Mouse (Mus musculus) CD4-positive helper T cell, adult 2 months (primary cell): ENCODE measurements around the gene Gm49405.
"Not testable (repeated sequence)": the region's sequence is repeated elsewhere in the genome, so short reads cannot be mapped to it uniquely, and the experiment has no call there.

Source experiments
- DNase-seq: peaks from one replicate; pipeline ENCODE4 v3.0.0-alpha.2; 2012; ENCODE audit warnings: low read depth, missing footprints, low spot score

The Gm49405 gene

DNA sequence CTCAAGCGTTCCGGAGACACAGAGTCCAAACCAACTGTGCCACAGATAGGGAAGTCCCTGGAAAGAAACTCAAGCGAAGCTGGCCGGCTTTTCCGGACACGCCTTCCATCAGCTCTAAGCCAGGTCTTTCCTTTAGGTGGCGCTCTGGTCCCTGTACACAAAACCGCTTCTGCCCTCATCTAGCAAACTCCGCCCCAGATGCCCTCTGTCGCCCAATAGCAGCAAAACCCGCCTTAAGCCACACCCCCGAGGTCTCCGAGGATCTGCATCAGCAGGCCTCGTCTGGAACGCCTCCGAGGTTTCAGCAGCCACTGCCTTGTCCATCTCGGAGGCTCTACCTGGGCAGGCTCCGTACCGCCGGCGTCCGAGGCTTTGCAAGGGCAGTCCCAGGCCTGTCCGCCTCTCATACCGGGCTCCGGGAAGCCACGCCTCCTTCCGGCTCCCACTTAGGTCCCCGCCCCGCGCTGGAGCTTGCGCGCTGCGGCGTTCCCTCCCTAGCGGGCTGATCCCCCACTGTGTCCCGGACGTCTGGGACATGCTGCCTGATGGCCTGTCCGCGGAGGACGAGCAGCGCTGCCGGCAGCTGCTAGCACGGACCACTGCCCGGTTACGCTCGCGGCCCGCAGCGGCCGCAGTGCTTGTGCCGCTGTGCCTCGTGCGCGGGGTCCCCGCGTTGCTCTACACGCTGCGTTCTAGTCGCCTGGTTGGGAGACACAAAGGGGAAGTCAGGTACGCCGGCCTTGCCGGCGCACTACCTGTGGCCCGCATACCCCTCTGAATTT, at the start of gene Gm49405, which contains the start of gene Nudt8:
Gene Gm49405, plus strand, starts transcription at position 508 of the 782 bp plus-strand sequence.
Gene Nudt8, plus strand, starts transcription at position 462 of the 782 bp plus-strand sequence.
- peak; percentile 96 for DNase-seq

DNA sequence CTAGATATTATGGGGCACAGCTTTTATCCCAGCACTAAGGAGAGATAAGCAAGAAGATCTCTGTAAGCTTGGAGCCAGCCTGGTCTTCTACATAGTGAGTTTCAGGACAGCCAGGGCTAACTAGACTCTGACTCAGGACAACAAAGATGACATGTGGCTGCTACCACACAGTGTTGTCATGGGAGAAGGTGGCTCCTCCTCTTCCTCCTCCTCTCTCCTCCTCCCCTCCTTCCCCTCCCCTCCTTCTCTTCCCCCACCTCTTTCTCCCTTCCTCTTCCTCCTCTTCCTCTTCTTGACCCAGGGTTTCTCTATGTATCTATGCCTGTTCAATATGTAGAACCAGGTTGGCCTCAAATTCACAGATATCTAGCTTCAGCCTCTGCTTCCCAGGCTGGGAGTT, 49.0 kb upstream of the Gm49405 start:
- no peak for DNase-seq

DNA sequence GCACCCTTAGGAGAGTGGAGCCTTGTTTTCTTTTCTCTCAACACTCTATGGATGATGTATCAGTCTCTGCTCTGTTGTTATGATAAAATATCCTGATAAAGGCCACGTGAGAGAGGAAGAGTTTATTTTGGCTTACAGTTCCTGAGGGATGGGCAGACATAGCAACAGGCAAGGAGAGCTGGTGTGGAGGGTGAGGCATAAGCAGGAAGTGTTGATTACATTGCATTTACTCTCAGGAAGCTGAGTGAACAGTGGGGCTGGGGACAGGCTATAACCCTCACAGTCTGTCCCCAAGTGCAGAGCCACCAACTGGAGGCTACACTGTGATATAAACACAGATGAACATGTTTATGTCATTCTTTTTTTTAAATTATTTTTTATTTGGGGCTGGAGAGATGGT, 48.3 kb upstream of the Gm49405 start:
- DNase-seq, result no peak

DNA sequence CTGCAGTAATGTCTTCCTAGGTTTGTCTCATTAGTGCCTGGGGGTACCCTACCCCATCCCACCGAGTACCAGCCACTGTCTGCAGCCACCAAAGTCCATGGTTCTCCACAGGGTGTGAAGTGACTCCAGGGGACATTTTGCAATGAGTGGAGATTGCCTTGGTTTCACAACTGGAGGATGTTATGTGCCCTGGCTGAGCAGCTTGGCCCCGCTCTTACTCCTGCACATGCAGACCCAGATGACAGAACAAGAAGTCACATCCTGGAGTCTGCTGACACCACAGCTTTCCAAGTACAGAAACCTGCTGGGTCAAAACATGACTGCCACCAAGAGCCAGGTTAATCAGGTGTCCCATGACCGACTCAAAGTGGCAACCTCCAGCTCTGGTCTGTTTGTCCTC, 45.4 kb upstream of the Gm49405 start:
- DNase-seq, result no peak

DNA sequence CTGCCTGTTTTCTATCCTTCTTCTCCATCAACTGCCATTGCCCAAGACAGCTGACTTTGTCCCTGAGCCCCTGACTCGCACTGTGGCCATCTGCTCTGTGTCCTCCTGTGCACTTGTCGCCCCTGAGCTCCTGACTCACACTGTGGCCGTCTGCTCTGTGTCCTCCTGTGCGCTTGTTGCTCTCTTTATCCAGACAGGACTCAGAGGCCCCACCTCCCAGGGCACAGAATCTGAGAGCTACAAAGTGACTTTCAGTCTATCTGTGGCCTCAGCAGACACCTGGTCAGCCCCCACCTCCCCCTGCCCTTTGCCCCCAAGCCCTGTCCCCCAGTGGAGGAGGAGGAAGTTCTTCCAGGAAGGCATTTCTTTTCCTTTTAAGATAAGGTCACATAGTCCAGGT, 44.6 kb upstream of the Gm49405 start:
- DNase-seq, result no peak

DNA sequence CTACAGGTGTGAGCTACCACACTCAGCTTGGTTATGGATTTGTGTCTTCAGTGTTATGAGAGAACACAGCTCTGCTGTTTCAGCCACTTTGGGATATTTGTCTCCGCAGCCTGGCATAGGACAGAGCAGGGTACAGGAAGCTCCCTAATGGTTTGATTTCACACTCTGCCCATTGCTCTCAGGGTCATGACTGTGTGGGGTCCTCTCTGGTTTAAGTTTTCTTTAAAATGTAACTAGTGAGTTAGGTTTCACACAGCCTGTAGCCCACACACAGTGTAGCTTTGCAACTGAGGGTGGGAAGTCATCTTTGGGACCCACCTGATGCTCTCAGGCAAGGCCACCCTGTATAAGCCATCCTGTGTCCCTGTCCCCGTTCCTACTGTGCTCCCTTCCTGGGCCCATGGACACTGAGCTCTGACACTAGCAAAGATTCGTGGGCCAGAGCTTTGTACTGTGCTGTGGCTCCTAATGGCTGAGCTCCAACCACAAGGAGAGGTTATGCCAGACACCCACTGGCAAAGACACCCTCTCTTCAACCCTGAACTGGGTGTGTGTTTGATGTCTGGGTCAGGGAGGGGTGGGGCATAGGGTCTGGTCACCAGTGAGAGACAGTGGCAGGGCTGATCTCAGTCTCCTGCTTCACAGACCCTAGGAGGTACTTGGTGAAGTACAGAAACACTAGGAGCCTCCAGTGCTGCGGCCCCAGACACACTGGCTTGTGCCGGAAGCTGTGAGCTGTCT, 43.0 kb upstream of the Gm49405 start:
- DNase-seq, result not testable (repeated sequence)

DNA sequence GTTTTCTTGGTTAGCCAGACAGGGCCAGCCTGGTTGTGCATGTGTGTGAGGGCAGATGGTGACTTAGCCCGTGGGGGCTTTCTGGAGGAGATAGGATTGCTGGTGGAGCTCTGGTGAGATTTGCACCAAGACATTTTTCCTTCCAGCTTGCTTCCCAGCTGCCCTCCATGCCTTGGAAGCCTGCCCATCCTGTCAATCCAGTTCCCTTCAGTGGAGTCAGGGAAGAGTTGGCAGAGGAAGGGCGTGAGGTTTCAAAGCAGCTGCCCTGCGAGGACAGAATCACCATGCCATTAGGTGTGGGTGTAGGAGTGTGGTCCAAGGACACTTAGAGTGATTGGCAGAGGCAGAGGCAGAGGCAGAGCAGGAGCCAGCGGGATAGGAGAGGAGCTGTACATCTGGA, 42.0 kb upstream of the Gm49405 start, which contains the start of gene Aldh3b3:
Gene Aldh3b3, plus strand, starts transcription at position 176 of the 400 bp plus-strand sequence.
- no peak for DNase-seq

DNA sequence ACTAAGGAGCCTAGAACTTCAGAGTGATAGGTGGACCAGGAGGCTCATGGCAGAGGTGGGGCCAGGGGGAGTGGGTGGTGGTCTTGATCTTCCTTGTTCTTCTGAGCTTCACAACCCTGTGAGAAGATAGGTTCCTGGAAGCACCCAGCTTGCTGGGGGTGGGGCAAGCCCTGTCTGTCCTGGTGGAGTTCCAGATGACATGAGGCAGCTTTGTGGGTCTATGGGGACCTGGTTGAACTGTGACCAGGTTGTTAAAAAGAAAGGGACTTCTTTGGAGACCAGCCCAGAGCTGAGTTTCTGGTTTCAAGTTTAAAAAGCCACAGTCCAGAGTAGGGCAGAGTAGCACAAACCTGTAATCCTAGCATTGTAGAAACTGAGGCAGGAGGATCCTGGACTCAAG, 41.4 kb upstream of the Gm49405 start:
- DNase-seq, result no peak

DNA sequence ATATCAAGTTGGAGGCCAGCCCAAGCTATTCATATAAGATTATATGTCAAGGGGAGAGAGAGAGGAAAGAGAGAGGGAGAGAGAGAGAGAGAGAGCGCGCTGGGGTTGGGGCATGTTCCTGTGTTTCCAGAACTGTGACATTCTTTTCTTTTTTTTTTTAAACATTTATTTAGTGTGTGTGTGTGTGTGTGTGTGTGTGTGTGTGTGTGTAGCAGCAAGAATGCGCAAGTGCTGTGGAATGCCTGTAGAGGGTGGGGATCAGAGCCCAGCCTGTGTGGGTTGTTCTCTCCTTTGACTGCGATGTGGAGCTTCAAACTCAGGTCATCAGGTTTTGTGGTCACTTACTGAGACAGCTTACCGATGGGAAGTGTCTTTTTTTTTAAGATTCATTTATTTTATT, 40.2 kb upstream of the Gm49405 start:
- DNase-seq, result no peak

DNA sequence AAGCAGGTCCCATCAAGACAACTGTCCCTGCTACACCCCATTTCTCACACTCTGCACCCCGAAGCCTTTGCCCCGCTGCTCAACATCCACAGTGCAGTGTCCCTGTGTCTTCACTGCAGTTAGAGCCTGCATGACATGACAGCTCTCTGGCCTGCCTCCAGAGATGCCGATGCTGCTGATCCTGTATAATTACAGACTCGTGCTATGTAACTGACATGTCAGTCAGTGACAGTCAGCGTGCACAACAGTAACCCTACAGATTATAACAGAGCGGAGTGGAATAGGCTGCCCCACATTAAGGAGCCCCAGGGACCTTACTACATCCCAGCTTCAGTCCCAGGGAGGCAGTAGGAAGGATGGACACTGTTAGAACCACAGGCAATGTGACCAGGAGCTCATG, 38.6 kb upstream of the Gm49405 start:
- not testable (repeated sequence) for DNase-seq

DNA sequence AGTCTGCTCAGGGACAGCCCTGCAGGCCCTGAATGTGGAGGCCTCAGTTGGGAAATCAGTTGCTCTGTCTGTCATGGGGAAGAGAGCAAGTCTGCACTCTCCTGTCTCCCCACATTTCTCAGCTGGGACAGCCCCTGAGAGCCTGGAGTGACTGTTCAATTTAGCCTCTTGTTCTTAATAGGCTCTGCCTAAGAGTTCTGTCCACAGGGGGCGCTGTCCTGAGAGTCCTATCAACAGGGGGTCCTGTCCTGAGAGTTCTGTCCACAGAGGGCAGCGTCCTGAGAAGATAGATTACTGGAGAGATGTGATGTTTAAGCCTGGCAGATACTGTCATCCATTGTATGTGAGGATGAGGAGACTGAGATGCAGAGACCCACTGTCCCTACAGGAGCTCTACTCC, 38.0 kb upstream of the Gm49405 start:
- DNase-seq, result no peak

DNA sequence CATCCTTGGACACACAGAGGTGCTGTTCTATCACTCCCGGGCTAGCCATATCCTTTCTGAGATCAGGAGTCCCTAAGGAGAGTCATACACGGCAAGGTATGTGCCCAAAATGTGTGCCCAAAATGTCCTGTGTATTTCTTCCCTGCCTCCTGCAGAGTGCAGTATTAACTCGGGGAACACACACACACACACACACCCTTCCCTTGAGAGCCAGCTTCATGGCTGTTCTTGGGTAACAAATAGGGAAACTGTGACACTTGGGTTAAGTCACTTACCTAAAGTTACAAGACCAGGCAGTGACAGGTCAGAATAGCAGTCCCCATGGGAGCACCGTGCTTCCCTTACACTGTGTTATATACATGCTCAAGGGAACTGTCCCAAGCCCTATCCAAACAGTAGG, 36.4 kb upstream of the Gm49405 start:
- no peak for DNase-seq

DNA sequence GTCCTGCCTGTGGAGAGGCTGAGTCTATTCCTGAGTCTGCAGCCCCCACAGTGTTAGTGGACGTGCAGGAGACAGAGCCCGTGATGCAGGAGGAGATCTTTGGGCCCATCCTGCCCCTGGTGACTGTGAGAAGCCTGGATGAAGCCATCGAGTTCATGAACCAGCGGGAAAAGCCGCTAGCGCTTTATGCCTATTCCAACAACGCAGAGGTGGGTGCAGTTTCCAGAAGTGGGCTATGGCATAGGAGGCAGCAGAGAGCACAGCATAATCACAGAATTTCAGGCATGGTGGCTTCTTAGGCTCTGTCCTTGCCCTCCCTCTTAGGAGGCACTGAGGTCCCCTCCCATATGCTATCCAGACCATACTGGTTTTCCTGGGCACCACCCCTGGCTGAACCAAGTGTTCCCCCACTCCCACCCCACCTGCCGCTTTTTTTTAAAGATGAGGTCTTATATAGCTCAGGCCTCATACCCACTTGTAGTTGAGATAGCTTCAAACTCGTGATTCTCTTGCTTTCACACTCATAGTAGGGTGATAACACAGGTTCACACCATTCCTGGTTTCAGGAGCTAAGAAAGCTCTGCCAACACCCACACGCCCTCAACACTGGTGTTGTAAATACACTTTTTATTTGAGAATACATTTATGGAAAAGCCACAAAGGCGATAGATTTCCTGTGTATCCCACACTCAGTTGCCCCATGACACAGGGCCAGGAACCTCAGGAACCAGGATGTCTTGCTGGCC, 33.9 kb upstream of the Gm49405 start:
- no peak for DNase-seq

DNA sequence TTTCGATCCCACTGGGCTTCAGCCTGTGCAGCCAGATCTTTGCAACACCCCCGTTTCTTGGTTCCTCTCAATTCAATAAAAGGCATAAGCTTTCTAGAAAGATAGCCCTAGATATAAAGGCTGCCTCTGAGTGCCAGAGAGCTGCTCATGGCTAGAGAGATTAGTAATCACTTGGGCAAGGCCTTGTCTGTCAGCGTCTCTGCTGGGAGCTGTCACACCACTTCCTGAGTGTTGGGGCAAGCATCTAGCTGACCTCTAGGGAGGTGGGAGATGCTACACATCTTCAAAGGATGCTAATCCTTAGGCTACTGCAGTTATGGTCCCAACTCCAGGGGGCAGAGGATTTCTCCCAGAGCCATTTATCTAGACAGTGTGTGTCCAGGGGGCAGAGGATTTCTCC, 33.2 kb upstream of the Gm49405 start:
- DNase-seq, result no peak

DNA sequence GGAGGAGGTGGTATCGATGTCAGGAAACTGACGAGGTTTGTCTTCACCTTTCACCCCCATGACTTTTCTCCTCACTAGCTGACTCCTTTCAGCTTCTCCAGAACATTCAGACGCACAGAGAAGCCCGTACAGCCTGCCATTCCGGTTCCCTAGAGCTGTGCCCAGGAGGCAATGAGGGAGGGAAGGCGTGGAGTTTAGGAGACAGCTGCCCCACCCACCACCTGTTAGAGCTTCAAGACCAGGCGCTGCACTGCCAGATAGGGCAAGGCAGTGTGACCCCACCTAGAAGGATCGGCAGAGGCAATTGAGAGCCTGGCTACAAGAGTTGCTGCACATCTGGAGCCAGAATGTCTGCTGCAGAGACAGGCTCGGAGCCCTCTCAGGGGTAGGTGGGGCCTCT, 28.2 kb upstream of the Gm49405 start, which contains the start of gene Aldh3b2:
Gene Aldh3b2, plus strand, starts transcription at position 100 of the 400 bp plus-strand sequence.
- DNase-seq, result no peak

DNA sequence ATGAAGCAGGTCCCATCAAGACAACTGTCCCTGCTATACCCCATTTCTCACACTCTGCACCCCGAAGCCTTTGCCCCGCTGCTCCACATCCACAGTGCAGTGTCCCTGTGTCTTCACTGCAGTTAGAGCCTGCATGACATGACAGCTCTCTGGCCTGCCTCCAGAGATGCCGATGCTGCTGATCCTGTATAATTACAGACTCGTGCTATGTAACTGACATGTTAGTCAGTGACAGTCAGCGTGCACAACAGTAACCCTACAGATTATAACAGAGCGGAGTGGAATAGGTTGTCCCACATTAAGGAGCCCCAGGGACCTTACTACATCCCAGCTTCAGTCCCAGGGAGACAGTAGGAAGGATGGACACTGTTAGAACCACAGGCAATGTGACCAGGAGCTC, 25.8 kb upstream of the Gm49405 start:
- not testable (repeated sequence) for DNase-seq

DNA sequence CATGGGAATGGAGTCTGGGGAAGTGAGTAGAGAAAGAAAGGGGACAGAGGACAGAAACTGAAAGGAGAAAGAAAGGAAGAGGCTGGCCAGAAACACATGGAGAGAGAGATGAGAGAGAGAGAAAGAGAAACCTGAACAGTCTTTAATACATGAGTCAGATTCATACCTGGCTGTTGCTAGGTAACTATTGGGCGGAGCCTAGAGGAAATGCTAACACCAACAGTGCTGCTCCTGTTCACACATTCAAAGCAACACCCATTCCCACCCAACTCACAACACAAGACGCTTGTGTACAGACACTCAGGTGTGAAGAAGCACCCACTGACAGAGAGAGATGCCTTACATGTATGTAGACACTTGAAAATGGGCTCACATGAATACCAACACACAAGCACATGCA, 24.6 kb upstream of the Gm49405 start:
- peak; percentile 43 for DNase-seq

DNA sequence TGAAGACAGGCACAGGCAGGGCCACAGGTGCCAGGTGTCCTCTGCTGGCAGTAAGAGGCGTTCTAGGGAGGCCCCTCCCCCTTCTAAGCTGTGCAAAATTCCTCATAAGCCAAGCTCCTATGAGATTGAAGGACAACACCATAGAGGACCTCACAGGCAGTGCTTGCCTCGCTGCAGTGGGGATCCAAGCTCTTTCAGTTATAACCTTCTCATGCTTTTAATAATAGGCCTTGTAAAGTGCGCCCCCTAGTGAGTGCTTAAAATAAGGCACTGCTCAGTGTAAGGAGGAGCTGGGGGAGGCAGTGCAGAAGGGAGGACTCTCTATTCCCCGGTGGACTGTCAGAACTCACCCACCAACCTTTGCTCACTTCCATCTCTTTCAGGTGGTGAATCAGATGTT, 20.1 kb upstream of the Gm49405 start:
- DNase-seq, result peak; percentile 82

DNA sequence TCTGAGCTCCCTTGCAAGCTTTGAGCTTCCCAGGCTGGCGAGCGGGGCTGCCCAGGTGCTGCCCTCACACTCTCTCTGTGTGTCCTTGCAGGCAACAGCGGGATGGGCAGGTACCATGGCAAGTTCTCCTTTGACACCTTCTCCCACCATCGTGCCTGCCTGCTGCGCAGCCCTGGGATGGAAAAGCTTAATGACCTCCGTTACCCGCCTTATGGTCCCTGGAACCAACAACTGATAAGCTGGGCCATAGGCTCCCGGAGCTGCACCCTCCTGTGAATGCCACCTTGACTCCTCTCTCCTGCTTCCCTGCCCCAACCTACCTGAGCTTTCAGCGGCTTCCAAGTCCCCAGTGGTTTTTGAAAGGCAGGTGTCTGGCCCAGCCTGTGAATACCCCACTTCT, 19.5 kb upstream of the Gm49405 start:
- DNase-seq, result no peak

DNA sequence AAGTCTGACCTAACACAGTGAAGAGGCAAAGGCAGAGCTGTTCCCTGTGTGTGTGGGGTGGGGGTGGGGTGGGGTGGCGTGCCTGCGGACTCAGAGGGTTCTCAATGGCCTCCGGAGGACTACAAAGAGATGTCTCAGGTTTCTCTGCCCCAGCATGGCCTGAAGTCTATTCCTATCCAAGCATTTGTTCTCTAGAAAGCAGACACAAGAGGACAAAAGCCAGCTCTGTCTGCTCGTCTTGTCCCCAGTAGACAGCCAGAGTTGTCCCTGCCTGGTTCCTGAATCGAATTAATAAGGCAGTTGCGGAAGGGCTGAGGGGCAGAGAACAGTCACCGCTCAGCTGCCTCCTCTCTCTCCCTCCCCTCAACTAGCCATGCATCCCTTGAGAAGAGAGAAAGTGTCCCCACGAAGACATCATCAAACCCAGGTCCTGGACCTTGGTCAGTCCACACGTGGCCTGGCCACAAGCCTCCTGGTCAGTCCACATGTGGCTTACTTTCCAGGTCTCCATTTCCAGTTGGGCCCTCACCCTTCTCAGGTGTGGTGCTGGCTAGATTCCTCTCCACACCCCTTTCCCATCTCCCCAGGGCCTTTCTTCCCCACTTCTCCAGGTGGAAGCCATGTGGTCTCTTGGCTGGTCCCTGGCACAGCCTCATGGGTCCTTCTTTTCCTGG, 16.8 kb upstream of the Gm49405 start:
- DNase-seq, result no peak

DNA sequence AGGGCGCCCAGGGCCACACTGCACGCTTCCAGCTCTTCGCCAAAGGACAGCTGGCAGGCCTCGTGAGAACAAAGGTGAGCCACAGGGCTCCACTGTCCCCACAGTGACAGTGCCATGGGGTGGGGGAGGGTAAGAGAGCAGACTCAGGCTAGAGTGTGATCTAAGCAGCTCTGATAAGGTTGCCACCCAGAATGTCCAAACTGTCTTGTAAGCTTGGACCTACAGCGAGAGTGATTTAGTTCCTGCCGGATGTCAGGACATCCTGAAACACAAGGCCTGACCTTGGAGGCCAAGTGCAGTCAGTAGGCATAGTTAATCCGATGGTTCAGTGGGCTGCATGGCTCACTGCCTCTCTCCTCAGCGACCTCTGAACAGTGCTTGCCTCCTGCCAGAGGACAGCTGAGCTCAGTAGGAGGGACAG, 15.2 kb upstream of the Gm49405 start:
- no peak for DNase-seq

DNA sequence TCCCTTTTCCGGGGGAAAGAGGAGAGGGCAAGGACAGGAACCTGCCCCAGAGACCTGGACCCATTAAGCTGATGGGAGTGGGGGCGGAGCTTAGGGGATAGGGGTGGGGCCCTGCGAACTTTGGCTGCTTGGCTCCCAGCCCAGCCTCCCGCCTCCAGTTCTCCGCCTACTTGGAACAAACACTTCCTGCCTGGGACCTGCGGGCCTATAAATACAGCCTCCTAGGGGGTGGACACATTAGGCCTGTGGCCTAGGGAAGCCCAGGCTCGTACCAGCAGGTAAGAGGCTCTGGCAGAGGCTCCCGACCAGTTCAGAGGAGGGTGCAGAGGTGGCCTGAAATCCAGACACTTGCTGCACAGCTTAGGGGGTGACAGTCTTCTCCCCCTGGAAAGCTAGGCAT, 14.1 kb upstream of the Gm49405 start, which contains the start of gene Acy3:
Gene Acy3, plus strand, starts transcription at position 237 of the 400 bp plus-strand sequence.
- DNase-seq, result peak; percentile 31
